Mouse (Mus musculus) left cerebral cortex, postnatal 25 days (tissue): ENCODE measurements at regions not wholly inside any gene's neighbourhood (a gene's known extent, or its start where the extent isn't known, plus 50 kb on each side); places are given as distances from the start of the nearest gene placed in this dataset.
A peak's percentile ranks its signal among the peaks of the same experiment; 100 is the strongest.

Experiments
- DNase-seq, 2 experiments: peaks; one replicate each; pipeline ENCODE4 v3.0.0; 2022; ENCODE audit warnings: low spot score in 2 of 2, mixed read lengths in 1 of 2
- intact Hi-C: fragments of 180-260 bp; cut with DNase I; formaldehyde crosslinking; loops from one replicate; pipeline ENCODE4 v1.15.1; 2025

GRCm38 (mm10) chr1:44957125-44957524, 354.2 kb upstream of the Col3a1 start:
- intact Hi-C loops, result no loop called here

GRCm38 (mm10) chr1:44987171-44987570, 324.2 kb upstream of the Col3a1 start:
- DNase-seq, result no peak
- intact Hi-C loops, result no loop called here

More at GRCm38 (mm10) chr1:44957125-44957524, 354.2 kb upstream of the Col3a1 start:
- no peak for DNase-seq

- DNase-seq, result no peak
- intact Hi-C loops, result no loop called here
These were observed 290.8 kb upstream of the Col3a1 start for GRCm38 (mm10) chr1:45020516-45020915.

GRCm38 (mm10) chr1:45021234-45021633, 290.1 kb upstream of the Col3a1 start:
- DNase-seq, result no peak
- intact Hi-C loops, result no loop called here

- intact Hi-C loops, result no loop called here
- peak in 1 of 2 experiments; percentile 25 for DNase-seq
These were observed 289.0 kb upstream of the Col3a1 start for GRCm38 (mm10) chr1:45022146-45022841.

- DNase-seq, result no peak
- intact Hi-C loops, result no loop called here
These were observed 288.0 kb upstream of the Col3a1 start for GRCm38 (mm10) chr1:45023336-45023735.

GRCm38 (mm10) chr1:45031436-45032027, 279.8 kb upstream of the Col3a1 start:
- intact Hi-C loops, result no loop called here
- peak in 1 of 2 experiments; percentile 58 for DNase-seq

GRCm38 (mm10) chr1:45033343-45033742, 278.0 kb upstream of the Col3a1 start:
- intact Hi-C loops, result no loop called here
- DNase-seq, result no peak

GRCm38 (mm10) chr1:45041328-45041727, 270.0 kb upstream of the Col3a1 start:
- intact Hi-C loops, result no loop called here
- no peak for DNase-seq

- intact Hi-C loops, result no loop called here
- DNase-seq, result no peak
These were observed 269.5 kb upstream of the Col3a1 start for GRCm38 (mm10) chr1:45041815-45042214.

GRCm38 (mm10) chr1:45043245-45043926, 268.0 kb upstream of the Col3a1 start:
- intact Hi-C loops, result no loop called here
- no peak for DNase-seq

- intact Hi-C loops, result no loop called here
- DNase-seq, result no peak
These were observed 220.3 kb upstream of the Col3a1 start for GRCm38 (mm10) chr1:45090841-45091535.

GRCm38 (mm10) chr1:45100966-45101365, 210.4 kb upstream of the Col3a1 start:
- intact Hi-C loops, result no loop called here
- DNase-seq, result no peak

- intact Hi-C loops, result no loop called here
These were observed 194.8 kb upstream of the Col3a1 start for GRCm38 (mm10) chr1:45116409-45117144.

GRCm38 (mm10) chr1:45135152-45135714, 176.1 kb upstream of the Col3a1 start:
- intact Hi-C loops, result no loop called here
- peak in 1 of 2 experiments; percentile 1 for DNase-seq

More at GRCm38 (mm10) chr1:45116409-45117144, 194.8 kb upstream of the Col3a1 start:
- DNase-seq, result no peak

GRCm38 (mm10) chr1:45147019-45147418, 164.3 kb upstream of the Col3a1 start:
- intact Hi-C loops, result no loop called here

GRCm38 (mm10) chr1:45181632-45182031, 129.7 kb upstream of the Col3a1 start:
- intact Hi-C loops, result no loop called here
- no peak for DNase-seq

More at GRCm38 (mm10) chr1:45147019-45147418, 164.3 kb upstream of the Col3a1 start:
- peak in 1 of 2 experiments; percentile 7 for DNase-seq

GRCm38 (mm10) chr1:45185341-45185740, 126.0 kb upstream of the Col3a1 start:
- DNase-seq, result no peak
- intact Hi-C loops, result no loop called here

- intact Hi-C loops, result no loop called here
- no peak for DNase-seq
These were observed 103.4 kb upstream of the Col3a1 start for GRCm38 (mm10) chr1:45207926-45208325.
